Mouse (Mus musculus): ENCODE results near the gene Ccdc162.
"Not testable (repeated sequence)": the region's sequence is repeated elsewhere in the genome, so short reads cannot be mapped to it uniquely, and the experiment has no call there.

The Ccdc162 gene

GRCm38 (mm10) chr10:41699669-41700068 is 16.8 kb downstream of the Ccdc162 start:
- no peak for DNase-seq (ENCODE audit: low read depth, low spot score)

DNA sequence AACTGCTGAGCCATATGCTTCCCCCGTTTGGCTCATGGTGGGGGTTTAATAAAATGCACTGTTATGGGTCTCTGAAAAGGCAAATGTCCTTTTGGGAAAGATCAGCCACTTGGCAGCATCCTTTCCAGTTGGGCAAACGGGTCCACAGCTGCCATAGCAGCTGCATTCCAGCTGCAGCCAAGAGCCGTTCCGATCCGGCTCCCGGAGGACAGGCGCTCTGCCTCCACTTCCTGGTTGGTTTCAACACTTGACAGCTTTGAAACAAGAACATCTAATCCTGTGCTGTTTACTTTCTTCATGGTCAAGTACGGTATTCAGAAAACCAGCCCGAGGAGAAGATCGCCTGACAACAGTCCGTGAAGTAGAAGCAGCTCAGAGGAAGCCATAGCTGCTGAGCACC is 19.4 kb downstream of the Ccdc162 start:
- no peak for DNase-seq (ENCODE audit: low read depth, low spot score)

- DNase-seq (ENCODE audit: low read depth, low spot score), result no peak
Measured at GRCm38 (mm10) chr10:41690978-41691377, 25.5 kb downstream of the Ccdc162 start.

DNA sequence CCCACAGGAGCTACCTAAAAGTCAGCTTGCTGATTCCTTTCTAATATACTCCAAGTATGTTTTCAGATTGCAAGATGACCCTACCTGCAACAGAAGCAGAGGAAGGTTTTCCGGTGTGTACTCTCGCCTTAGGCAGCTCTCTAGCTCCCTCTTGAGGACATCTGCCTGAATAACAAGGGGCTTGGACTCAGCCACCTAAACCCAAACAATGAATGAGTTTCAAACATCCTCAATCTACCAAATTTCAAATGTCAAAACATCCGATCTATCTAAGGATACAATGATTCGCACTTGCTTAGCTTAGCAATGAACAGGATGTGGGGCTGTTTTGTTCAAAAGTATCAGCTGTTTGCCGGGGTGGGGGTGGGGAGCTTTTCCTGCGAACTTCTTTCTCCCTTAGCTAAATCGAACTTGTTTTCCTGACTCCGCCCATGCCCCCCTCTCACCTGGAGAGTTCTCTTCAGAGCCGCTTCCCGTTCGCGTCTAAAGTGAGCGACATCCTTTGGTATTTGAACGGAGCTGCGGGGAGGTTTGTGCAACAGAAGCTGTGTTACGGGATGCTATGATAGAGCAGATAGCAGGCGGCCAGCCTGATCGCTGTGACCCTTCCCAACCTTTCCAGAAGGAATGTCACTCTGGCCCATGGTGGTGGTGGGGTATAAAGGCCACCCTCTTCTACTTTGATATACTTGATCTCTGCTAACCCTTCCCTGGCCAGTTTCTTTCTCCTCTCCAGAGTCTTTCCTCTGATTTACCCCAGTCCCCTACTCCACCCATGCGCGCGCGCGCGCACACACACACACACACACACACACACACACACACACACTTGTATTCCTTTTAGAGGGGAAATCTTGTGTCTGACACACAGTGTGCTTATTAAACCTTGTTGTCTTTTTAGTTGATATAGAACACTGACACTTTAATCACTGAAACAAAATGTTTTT is 26.2 kb downstream of the Ccdc162 start:
- DNase-seq (ENCODE audit: low read depth, low spot score), result peak; percentile 84

DNA sequence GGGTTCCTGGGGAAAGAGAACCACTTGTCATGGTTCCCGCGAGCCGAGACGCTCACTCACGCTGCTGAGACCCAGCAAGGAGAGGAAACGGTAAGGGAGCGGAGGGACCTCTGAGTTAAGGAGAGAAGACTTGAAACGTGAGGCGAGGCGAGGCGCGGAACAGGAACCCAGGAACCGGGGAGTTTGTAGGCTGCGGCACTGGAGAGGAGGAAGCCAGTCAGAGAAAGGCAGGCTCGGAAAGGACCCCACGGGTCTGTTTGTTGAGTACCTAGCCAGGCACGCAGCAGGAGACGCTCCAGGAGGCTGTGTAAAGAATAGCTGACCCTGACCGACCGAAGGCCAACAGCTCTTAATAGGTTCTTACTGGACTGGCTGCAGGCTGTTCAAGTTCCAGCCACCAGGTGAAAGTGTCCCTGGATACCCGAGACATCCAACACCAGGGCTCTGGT is 31.9 kb downstream of the Ccdc162 start:
- DNase-seq (ENCODE audit: low read depth, low spot score), result peak; percentile 94

DNA sequence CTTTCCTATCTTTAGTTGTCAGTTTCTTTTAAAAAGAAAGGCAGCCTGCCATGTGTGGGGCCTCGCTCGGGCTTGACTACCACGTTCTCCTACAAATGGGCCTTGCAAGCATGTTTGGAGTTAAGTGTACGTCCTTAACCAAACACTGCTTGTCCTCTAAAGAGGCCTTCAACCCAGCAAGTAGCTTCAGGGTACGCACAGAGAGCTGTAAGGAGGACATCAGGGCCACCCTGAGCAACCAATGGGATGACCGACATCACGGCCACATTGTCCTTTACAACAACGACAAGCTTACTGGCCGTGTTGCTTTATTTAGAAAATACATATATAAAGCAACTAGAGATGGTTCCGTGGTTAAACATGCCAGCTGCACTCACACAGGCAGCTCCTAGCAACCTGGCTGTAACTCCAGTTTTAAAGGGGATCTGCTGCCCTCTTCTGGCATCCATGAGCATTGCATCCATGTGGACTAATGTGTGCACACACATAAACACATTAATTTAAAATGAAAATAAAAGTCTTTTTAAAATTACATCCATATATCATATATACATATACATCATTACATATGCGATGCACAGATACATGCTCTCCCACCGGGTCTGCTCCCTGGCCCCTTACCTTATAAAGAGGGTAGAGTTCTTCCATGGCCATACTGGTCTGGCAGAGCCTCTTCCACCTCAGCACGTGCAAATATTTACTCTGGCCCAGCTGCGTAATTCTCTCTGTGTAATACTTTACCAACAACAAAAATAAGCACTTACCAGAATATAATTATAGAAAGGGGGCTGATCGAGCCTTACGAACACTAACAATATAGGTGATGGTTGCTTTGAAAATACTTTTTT is 33.7 kb downstream of the Ccdc162 start:
- DNase-seq (ENCODE audit: low read depth, low spot score), result peak; percentile 73

DNA sequence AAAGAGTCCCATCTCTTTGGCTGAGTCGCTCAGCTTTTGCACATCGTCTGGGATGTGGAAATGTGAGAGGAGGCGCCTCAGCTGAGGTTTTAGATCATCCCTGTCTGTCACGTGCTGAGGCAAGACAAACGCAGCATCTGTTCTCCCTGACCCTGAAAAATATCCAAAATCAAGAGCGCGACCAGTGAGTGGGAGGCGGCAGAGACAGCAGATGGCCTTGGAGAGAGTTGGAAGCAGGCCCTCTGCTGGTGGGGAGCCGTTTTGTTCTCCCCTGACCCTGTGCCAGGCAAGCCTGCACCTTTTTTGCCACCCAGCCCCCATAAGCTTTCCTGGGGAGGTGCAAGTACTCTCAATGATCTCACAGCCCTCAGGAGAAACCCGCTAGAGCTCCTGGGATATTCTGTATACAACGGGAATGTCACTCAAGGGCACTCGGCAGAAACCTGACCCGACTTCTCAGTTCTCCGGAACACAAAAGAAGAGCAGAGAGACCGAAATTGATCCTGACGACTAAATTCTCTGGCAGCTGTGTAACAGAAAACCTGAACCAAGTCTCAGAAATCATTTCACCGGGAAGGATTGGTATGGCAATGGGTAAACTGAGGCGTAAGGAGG is 37.6 kb downstream of the Ccdc162 start:
- peak; percentile 82 for DNase-seq (ENCODE audit: low read depth, low spot score)

GRCm38 (mm10) chr10:41677396-41677795 is 39.0 kb downstream of the Ccdc162 start:
- DNase-seq (ENCODE audit: low read depth, low spot score), result no peak

DNA sequence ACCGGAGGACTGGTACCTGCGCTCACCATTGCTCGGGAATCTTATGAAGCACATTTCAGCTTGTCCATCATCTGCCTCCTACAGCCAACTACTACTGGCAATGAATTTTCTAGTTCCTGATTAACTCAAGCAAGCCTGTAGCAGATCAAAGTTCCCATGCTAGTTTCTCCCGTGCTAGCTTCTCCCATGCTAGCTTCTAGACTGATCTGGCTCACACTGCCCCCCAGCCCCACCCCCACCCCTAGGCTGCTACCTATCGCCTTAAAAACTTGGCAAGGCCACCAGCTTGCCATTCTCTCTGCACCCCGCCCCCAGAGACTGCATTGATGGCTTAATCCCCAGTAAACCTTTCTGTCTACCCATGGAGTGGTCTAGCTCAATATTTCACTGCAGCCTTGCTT is 39.8 kb downstream of the Ccdc162 start:
- DNase-seq (ENCODE audit: low read depth, low spot score), result no peak

DNA sequence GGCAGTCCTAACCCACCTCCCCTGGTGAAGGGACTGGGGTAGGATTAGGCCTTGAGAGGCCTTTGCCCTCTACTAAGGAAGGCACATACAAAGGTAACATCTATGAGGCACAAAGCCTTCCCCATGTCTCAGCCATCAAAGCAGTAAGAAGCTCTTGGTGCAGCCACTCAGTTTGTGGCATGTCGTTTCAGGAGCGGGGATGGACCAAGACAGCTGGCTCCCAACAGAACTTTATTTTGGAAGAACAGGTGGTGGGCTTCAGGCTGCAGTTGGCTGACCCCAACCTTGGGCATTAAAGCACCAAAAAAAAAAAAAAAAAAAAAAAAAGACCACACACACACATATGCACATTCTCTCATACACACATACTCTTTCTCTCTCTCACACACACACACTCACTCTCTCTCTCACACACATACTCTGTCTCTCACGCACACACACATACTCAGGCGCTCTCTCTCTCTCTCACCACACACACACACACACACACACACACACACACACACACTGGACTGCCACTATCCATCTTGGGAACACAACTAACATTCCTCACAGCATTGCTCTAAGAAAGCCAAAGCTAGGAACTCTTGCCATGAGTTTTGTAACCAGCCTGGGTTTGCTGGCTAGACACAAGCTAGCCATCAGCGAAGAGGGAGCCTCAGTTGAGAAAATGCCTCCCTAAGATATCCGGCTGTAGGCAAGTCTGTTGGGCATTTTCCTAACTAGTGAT is 40.4 kb downstream of the Ccdc162 start:
- no peak for DNase-seq (ENCODE audit: low read depth, low spot score)

- no peak for DNase-seq (ENCODE audit: low read depth, low spot score)
Measured at GRCm38 (mm10) chr10:41675243-41675642, 41.2 kb downstream of the Ccdc162 start.

GRCm38 (mm10) chr10:41674362-41674761 is 42.1 kb downstream of the Ccdc162 start:
- no peak for DNase-seq (ENCODE audit: low read depth, low spot score)

DNA sequence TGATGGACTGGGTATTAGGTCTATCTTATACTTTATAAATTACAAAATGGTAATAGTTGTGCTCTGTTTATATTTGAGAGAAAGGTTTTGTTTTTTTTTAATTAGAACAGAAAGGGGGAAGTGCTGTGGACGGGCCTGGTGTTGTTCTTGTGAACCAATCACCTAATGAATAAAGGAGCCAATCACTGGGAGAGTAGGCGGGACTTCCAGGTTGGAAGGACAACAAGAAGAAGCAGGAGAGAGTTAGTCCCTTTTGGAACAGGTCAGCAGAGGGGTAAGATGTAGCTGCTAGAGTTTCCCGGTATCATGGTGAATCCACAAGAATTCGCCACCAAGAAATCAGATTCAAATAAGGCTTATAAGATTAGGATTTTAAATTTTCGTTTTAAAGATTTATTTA is 46.2 kb downstream of the Ccdc162 start:
- DNase-seq (ENCODE audit: low read depth, low spot score), result no peak

GRCm38 (mm10) chr10:41665498-41665897 is 50.9 kb downstream of the Ccdc162 start:
- no peak for DNase-seq (ENCODE audit: low read depth, low spot score)

- DNase-seq (ENCODE audit: low read depth, low spot score), result not testable (repeated sequence)
Measured at GRCm38 (mm10) chr10:41659671-41660070, 56.8 kb downstream of the Ccdc162 start.

DNA sequence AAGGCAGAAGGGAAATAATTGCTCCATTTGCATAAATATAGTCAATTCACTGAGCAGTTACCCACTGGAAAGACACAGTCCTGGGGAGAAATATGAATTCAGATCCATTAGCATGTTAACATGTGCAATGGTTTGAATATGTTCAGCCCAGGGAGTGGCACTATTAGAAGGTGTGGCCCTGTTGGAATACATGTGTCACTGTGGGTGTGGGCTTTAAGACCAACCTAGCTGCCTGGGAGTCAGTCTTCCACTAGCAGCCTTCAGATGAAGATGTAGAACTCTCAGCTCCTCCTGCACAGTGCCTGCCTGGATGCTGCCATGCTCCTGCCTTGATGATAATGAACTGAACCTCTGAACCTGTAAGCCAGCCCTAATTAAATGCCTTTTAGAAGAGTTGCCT is 60.8 kb downstream of the Ccdc162 start:
- DNase-seq (ENCODE audit: low read depth, low spot score), result not testable (repeated sequence)

- no peak for DNase-seq (ENCODE audit: low read depth, low spot score)
Measured at GRCm38 (mm10) chr10:41652988-41653387, 63.4 kb downstream of the Ccdc162 start.

DNA sequence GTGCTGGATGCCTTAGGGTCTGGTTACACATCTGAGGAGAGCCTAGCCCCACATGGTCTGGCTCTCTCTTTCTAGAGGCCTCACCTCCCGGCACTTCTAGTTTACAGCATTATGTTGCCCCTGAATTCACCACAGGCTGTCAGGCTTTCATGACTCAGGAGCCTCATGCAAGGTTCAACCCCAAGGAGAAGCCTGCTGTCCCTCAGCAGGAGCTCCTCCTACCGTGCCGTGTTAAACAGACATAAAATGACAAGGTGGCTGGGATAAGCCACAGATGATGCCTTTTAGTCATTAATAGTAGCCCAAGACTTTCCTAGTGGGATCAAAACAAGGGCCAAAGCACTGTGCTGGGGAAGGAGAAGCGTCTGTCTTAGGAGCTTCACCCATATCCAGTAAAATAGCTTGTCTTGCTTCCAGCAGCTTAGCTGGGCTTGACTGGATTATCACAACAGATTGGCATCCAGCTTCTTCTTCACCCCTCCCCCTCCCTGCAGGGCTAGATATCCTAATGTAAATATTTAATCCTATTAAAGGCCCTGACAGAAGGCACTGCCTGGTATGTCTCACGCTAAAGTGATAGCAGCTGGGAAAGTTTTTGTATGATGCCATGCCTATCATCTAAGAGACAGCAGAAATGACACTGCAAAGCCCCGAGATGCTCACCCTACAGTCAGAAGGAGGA is 64.2 kb downstream of the Ccdc162 start:
- DNase-seq (ENCODE audit: low read depth, low spot score), result no peak

DNA sequence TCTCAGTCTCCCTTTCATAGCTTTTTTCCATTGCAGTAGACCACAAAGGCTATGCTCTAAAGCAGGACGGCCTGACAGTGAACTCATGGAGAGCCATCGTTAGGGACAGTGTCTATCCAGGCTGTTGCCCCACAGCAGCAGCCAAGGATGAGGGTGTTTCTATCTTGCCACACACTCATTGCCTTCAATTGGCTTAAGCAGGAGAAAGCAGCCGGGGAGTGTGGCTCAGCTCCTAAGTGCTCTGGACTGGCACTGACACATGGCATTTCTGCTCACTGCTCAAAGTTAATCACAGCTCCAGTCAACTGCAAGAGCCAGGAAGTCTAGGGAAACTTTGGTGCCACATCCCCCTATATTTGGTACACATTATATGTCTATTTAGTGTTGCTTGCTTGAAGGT is 64.9 kb downstream of the Ccdc162 start:
- no peak for DNase-seq (ENCODE audit: low read depth, low spot score)

GRCm38 (mm10) chr10:41649186-41649585 is 67.2 kb downstream of the Ccdc162 start:
- no peak for DNase-seq (ENCODE audit: low read depth, low spot score)

GRCm38 (mm10) chr10:41638776-41639175 is 77.7 kb downstream of the Ccdc162 start:
- no peak for DNase-seq (ENCODE audit: low read depth, low spot score)
